Mouse (Mus musculus): ENCODE measurements around the gene Nat8.

DNA sequence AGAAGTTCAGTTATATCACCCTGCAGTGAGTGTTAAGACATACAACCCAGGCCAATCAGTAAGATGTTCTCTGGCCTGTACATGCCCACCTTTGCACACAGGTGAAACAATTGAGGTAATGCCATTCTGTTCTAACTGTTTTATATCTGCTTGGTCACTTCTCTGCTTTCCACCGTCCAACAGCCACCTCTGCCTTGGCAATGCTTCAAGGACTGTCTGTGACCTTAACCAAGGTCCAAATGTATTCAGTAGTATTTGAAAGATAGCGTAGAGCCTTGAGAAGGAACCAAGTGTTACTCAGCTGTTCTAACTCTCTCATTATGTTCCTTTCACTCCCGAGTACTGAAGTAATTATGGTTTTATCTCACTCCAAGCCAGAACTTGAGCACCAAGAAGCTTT lies 30.7 kb upstream of the Nat8 start:
- TF ChIP-seq CTCF (conservative IDR thresholded peaks at IDR 0.05; ENCODE audit: insufficient read depth, insufficient read length, low read depth, low read length) (no peak), POLR2A (IDR thresholded peaks at IDR 0.05; ENCODE audit: low read depth, low read length) (no peak)
